Mouse (Mus musculus) lung, embryonic 16.5 days (tissue): ENCODE results near the gene Mllt11. TPM values are rescaled to one million over a fixed set of nuclear protein-coding genes. Genes with fewer than 3 reads are reported as not detected.

ENCODE experiments used
- ATAC-seq: fragments of 200-750 bp; cut with Nextera tagmentation; 2 replicates; pipeline ENCODE4 v1.8.0; 2017; ENCODE audit warnings: low read depth, mild to moderate bottlenecking, moderate library complexity
- H3K27ac ChIP-seq: fragments of 300-500 bp; sonication (generic); 2 replicates; pipeline ENCODE4 v1.5.1; 2014; ENCODE audit warnings: mild to moderate bottlenecking, control low read depth, low read length
- H3K27me3 ChIP-seq: fragments of 300-500 bp; sonication (generic); 2 replicates; pipeline ENCODE4 v1.6.1; 2014; ENCODE audit warnings: low read depth, low read length, mixed read lengths; ENCODE audit not compliant: control insufficient read depth, insufficient read depth
- H3K36me3 ChIP-seq: fragments of 300-500 bp; sonication (generic); 2 replicates; pipeline ENCODE4 v1.6.1; 2014; ENCODE audit warnings: low read length; ENCODE audit not compliant: control insufficient read depth, insufficient read depth
- H3K4me1 ChIP-seq: fragments of 300-500 bp; sonication (generic); replicated peaks from 2 replicates; pipeline ENCODE4 v1.6.1; 2014; ENCODE audit warnings: low read length, mixed read lengths; ENCODE audit not compliant: control insufficient read depth, insufficient read depth
- H3K4me2 ChIP-seq: fragments of 300-500 bp; sonication (generic); 2 replicates; pipeline ENCODE4 v1.6.1; 2014; ENCODE audit warnings: low read depth, low read length, control low read depth
- H3K4me3 ChIP-seq: fragments of 300-500 bp; sonication (generic); 2 replicates; pipeline ENCODE4 v1.5.1; 2014; ENCODE audit warnings: mild to moderate bottlenecking, low read length, control low read depth
- H3K9ac ChIP-seq: fragments of 300-500 bp; sonication (generic); 2 replicates; pipeline ENCODE4 v1.6.1; 2014; ENCODE audit warnings: low read length, control low read depth
- H3K9me3 ChIP-seq: fragments of 300-500 bp; sonication (generic); 2 replicates; pipeline ENCODE4 v1.6.1; 2016; ENCODE audit warnings: low read length; ENCODE audit not compliant: control insufficient read depth
- WGBS: fragments of 180-500 bp; shearing (Covaris S2); extraction: QIAGEN DNeasy Blood & Tissue Kit; methylation state at CpG from one replicate; pipeline ENCODE4 v1.1.7; 2014; 5-methylcytosine and 5-hydroxymethylcytosine counted together
- polyA plus RNA-seq: library from polyadenylated mRNA; unstranded; fragments of >200 nt; fragmentation: Nextera tagmentation; extraction: Ambion mirVana; gene quantifications from 2 replicates; pipeline ENCODE4 v1.2.1, GENCODE M21; 2015

The Mllt11 gene
- polyA plus RNA-seq, 1 experiment from 2014 or later: 12.0 TPM

DNA sequence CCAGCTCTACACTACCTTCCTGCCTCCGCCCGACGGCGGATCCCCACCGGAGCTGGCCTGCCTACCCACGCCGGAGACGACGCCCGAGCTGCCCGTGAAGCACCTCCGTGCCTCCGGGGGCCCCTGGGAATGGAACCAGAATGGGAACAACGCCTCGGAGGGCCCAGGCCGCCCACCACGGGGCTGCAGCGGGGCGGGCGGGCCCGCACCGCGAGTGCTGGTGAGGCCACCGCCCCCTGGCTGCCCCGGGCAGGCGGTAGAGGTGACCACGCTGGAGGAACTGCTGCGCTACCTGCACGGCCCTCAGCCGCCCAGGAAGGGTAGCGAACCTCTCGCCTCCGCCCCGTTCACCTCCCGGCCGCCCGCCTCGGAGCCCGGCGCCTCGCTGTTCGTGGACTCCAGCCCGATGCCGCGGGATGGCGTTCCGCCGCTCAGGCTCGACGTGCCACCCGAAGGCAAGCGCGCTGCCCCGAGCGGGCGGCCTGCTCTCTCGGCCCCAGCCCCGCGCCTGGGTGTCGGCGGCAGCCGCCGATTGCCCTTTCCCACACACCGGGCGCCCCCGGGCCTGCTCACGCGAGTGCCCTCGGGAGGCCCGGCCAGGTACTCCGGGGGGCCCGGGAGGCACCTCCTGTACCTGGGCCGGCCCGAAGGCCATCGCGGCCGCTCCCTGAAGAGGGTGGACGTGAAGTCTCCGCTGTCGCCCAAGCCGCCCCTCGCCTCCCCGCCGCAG is 59.3 kb downstream of the Mllt11 start:
- peak overlapping the region; percentile 47 for H3K4me3 ChIP-seq
- peaks cover 13% of the 10 kb centered on the region; the same call in 1 of the 2 replicates for H3K4me1 ChIP-seq
- H3K9ac ChIP-seq: peak overlapping the region; percentile 59
- peaks cover 28% of the 10 kb centered on the region for H3K27me3 ChIP-seq
- no peak overlapping the region for H3K27ac ChIP-seq
- H3K36me3 ChIP-seq: peaks cover 4% of the 10 kb centered on the region; the same call in 1 of the 2 replicates
- peak; percentile 24 for ATAC-seq
- 23% methylated on average over 78 of the region's 84 CpGs for WGBS
- peak overlapping the region; percentile 62 for H3K4me2 ChIP-seq
- H3K9me3 ChIP-seq: no peaks in the 10 kb centered on the region

DNA sequence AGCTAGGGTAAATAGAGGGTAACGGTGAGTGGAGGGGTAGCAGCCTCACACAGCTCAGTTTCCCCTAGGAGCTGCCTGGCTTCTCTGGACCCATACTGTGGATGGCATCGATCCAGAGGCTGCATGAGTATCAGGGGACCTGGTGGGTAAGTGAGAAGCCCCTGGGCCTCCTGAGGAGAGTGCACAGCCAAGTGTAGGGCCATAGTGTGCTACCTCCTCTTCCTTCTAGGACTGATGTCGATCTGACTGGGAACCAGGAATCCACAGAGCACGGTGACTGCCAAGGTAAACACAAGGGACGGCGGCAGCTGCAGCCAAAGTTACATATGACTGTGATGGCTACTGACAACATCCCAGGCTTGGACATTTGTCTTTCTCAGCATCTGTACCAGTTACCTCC is 60.9 kb downstream of the Mllt11 start:
- no peak overlapping the region for H3K9ac ChIP-seq
- WGBS: 49% methylated on average over 6 of the region's 6 CpGs
- no peak overlapping the region for H3K27ac ChIP-seq
- H3K4me2 ChIP-seq: no peak overlapping the region
- peaks cover 13% of the 10 kb centered on the region; the same call in 1 of the 2 replicates for H3K4me1 ChIP-seq
- peaks cover 28% of the 10 kb centered on the region for H3K27me3 ChIP-seq
- no peak for ATAC-seq
- no peaks in the 10 kb centered on the region for H3K9me3 ChIP-seq
- peaks cover 4% of the 10 kb centered on the region; the same call in 1 of the 2 replicates for H3K36me3 ChIP-seq
- H3K4me3 ChIP-seq: no peak overlapping the region

DNA sequence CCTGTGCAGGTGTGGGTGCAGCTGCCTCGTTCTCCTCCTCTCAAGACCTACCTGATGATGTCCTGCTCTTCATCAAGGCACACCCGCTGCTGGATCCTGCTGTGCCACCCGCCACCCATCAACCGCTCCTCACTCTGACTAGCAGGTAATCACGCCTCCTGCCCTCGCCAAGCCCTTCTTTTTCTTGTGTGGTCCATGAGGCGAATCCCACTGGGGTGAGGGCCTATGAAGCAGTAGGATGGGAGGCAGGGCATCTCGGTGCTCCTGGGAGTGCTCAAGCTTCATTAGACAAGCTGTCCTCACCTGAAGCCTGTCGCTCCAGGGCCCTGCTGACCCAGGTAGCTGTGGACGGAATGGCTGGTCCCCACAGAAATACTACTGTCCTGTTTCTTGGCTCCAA is 62.0 kb downstream of the Mllt11 start:
- no peak overlapping the region for H3K4me2 ChIP-seq
- no peak overlapping the region for H3K27ac ChIP-seq
- H3K9ac ChIP-seq: no peak overlapping the region
- H3K4me3 ChIP-seq: no peak overlapping the region
- H3K36me3 ChIP-seq: peaks cover 4% of the 10 kb centered on the region; the same call in 1 of the 2 replicates
- H3K4me1 ChIP-seq: peaks cover 13% of the 10 kb centered on the region; the same call in 1 of the 2 replicates
- no peak for ATAC-seq
- no peaks in the 10 kb centered on the region for H3K9me3 ChIP-seq
- H3K27me3 ChIP-seq: peaks cover 28% of the 10 kb centered on the region
- 91% methylated on average over 10 of the region's 10 CpGs for WGBS

Other genes with a start within 250 kb of the Mllt11 start
- 23.3 and 23.6 TPM in 2 replicates for gene Zfp687, start 216.7 kb downstream of the Mllt11 start, polyA plus RNA-seq
- 223 and 224 TPM in 2 replicates for gene Psmd4, start 189.6 kb downstream of the Mllt11 start, polyA plus RNA-seq
- 19.5 and 20.2 TPM in 2 replicates for gene Pip5k1a, start 125.2 kb downstream of the Mllt11 start, polyA plus RNA-seq
- gene Vps72, start 121.1 kb downstream of the Mllt11 start, polyA plus RNA-seq: 152 and 156 TPM in 2 replicates
- 2.7 and 4.4 TPM in 2 replicates for gene Tmod4, start 107.7 kb downstream of the Mllt11 start, polyA plus RNA-seq
- gene Scnm1, start 98.2 kb downstream of the Mllt11 start, polyA plus RNA-seq: 69.9 and 79.0 TPM in 2 replicates
- gene Lysmd1, start 98.1 kb downstream of the Mllt11 start, polyA plus RNA-seq: 16.2 and 16.9 TPM in 2 replicates
- 4.0 and 5.4 TPM in 2 replicates for gene Tnfaip8l2, start 89.8 kb downstream of the Mllt11 start, polyA plus RNA-seq
- 3.2 and 4.1 TPM in 2 replicates for gene Sema6c, start 71.7 kb downstream of the Mllt11 start, polyA plus RNA-seq
- 10.0 and 10.2 TPM in 2 replicates for gene Gabpb2, start 14.3 kb downstream of the Mllt11 start, polyA plus RNA-seq
- 118 and 123 TPM in 2 replicates for gene Cdc42se1, start 3.4 kb downstream of the Mllt11 start, polyA plus RNA-seq
- 0.29 and 0.50 TPM in 2 replicates for gene Gm128, start 9.4 kb upstream of the Mllt11 start, polyA plus RNA-seq
- gene Bnipl, start 19.0 kb upstream of the Mllt11 start, polyA plus RNA-seq: 4.6 and 5.7 TPM in 2 replicates
- gene Mindy1, start 49.2 kb upstream of the Mllt11 start, polyA plus RNA-seq: 41.0 and 47.0 TPM in 2 replicates
- 23.2 and 23.9 TPM in 2 replicates for gene Prune1, start 49.9 kb upstream of the Mllt11 start, polyA plus RNA-seq
- 1.7 and 2.0 TPM in 2 replicates for gene Anxa9, start 75.0 kb upstream of the Mllt11 start, polyA plus RNA-seq
- 221 and 230 TPM in 2 replicates for gene Cers2, start 82.6 kb upstream of the Mllt11 start, polyA plus RNA-seq
- 35.4 and 38.4 TPM in 2 replicates for gene Setdb1, start 125.0 kb upstream of the Mllt11 start, polyA plus RNA-seq
- not detected in 2 replicates for gene 4930558C23Rik, start 170.7 kb upstream of the Mllt11 start, polyA plus RNA-seq
- 52.6 and 52.8 TPM in 2 replicates for gene Arnt, start 202.2 kb upstream of the Mllt11 start, polyA plus RNA-seq